Mouse (Mus musculus): ENCODE measurements around the gene Hmg20a. TPM values are rescaled to one million over a fixed set of nuclear protein-coding genes. Genes with fewer than 3 reads are reported as not detected.

Hmg20a gene
- polyA plus RNA-seq (2015; fragmentation: Nextera tagmentation; extraction: Ambion mirVana): 69.4 and 72.6 TPM in 2 replicates

GRCm38 (mm10) chr9:56417948-56418737 is at the start of gene Hmg20a, which contains the start of gene Peak1:
Gene Hmg20a (plus strand): TSS chr9:56418609.
Gene Peak1 (minus strand): TSS chr9:56418067.
- Histone ChIP-seq H3K36me3 (no peaks in the 10 kb centered on the region), H3K4me3 (replicated peaks) (peak within 1 kb of the TSS; percentile 78), H3K4me1 (peaks cover 58% of the 10 kb centered on the region), H3K9me3 (replicated peaks) (no peaks in the 10 kb centered on the region), H3K9ac (replicated peaks) (peak within 1 kb of the TSS; percentile 78), H3K27ac (replicated peaks) (peak within 1 kb of the TSS; percentile 98), H3K27me3 (replicated peaks) (no peaks in the 10 kb centered on the region), H3K4me2 (peak within 1 kb of the TSS; percentile 78)
- WGBS: under 1% methylated on average over 59 of the region's 59 CpGs
- peak; percentile 96 for ATAC-seq (ENCODE audit: low FRiP score)

GRCm38 (mm10) chr9:56368814-56369213 is 49.6 kb upstream of the Hmg20a start:
- no peak overlapping the region for H3K4me3 ChIP-seq (replicated peaks)
- WGBS: 69% methylated on average over 3 of the region's 3 CpGs
- no peaks in the 10 kb centered on the region for H3K9me3 ChIP-seq (replicated peaks)
- no peaks in the 10 kb centered on the region for H3K27me3 ChIP-seq (replicated peaks)
- H3K4me1 ChIP-seq: no peaks in the 10 kb centered on the region
- no peaks in the 10 kb centered on the region for H3K36me3 ChIP-seq
- no peak for ATAC-seq (ENCODE audit: low FRiP score)
- H3K9ac ChIP-seq (replicated peaks): no peak overlapping the region
- H3K4me2 ChIP-seq: no peak overlapping the region
- no peak overlapping the region for H3K27ac ChIP-seq (replicated peaks)

- H3K9me3 ChIP-seq (replicated peaks): no peaks in the 10 kb centered on the region
- H3K27me3 ChIP-seq (replicated peaks): no peaks in the 10 kb centered on the region
- 50% methylated on average over 5 of the region's 5 CpGs for WGBS
- no peak overlapping the region for H3K27ac ChIP-seq (replicated peaks)
- H3K4me3 ChIP-seq (replicated peaks): no peak overlapping the region
- H3K9ac ChIP-seq (replicated peaks): no peak overlapping the region
- no peaks in the 10 kb centered on the region for H3K4me1 ChIP-seq
- no peaks in the 10 kb centered on the region for H3K36me3 ChIP-seq
- no peak for ATAC-seq (ENCODE audit: low FRiP score)
- H3K4me2 ChIP-seq: no peak overlapping the region
Observed at GRCm38 (mm10) chr9:56370710-56371109, 47.7 kb upstream of the Hmg20a start.

- H3K4me2 ChIP-seq: no peak overlapping the region
- H3K9me3 ChIP-seq (replicated peaks): no peaks in the 10 kb centered on the region
- no peak for ATAC-seq (ENCODE audit: low FRiP score)
- no peak overlapping the region for H3K4me3 ChIP-seq (replicated peaks)
- H3K36me3 ChIP-seq: no peaks in the 10 kb centered on the region
- no peaks in the 10 kb centered on the region for H3K4me1 ChIP-seq
- H3K27me3 ChIP-seq (replicated peaks): no peaks in the 10 kb centered on the region
- WGBS: 76% methylated on average over 4 of the region's 4 CpGs
- H3K27ac ChIP-seq (replicated peaks): no peak overlapping the region
- H3K9ac ChIP-seq (replicated peaks): no peak overlapping the region
Observed at GRCm38 (mm10) chr9:56374401-56374800, 44.0 kb upstream of the Hmg20a start.

- no peaks in the 10 kb centered on the region for H3K27me3 ChIP-seq (replicated peaks)
- H3K9me3 ChIP-seq (replicated peaks): no peaks in the 10 kb centered on the region
- H3K9ac ChIP-seq (replicated peaks): no peak overlapping the region
- no peak overlapping the region for H3K4me3 ChIP-seq (replicated peaks)
- 47% methylated on average over 1 of the region's 1 CpGs for WGBS
- no peak for ATAC-seq (ENCODE audit: low FRiP score)
- no peak overlapping the region for H3K27ac ChIP-seq (replicated peaks)
- H3K4me1 ChIP-seq: no peaks in the 10 kb centered on the region
- H3K36me3 ChIP-seq: no peaks in the 10 kb centered on the region
- no peak overlapping the region for H3K4me2 ChIP-seq
Observed at GRCm38 (mm10) chr9:56382786-56383185, 35.6 kb upstream of the Hmg20a start.

- Histone ChIP-seq H3K9me3 (replicated peaks) (no peaks in the 10 kb centered on the region), H3K27ac (replicated peaks) (no peak overlapping the region), H3K4me3 (replicated peaks) (no peak overlapping the region), H3K27me3 (replicated peaks) (no peaks in the 10 kb centered on the region), H3K4me1 (no peaks in the 10 kb centered on the region), H3K4me2 (no peak overlapping the region), H3K9ac (replicated peaks) (no peak overlapping the region), H3K36me3 (no peaks in the 10 kb centered on the region)
- ATAC-seq (ENCODE audit: low FRiP score): no peak
- 85% methylated on average over 3 of the region's 3 CpGs for WGBS
Observed at GRCm38 (mm10) chr9:56392857-56393256, 25.6 kb upstream of the Hmg20a start.

DNA sequence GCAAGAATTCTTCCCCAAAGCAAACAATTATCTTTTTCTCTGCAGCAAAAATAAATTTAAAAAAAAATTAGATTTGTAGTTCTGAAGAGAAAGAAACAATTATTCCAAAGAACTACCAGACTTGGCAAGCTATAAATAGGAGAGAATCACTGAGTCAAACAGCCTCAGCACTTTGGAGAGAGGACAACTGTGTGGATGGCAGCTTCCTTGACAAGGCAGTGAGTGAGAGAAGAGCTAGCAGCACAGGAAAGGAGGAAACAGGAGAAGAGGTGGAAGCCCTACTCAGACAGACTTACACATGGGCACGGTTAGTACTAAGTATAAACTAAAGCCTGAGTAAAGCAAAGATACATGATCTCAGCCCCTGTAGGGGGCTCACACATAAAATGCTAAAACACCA is 22.1 kb upstream of the Hmg20a start:
- Histone ChIP-seq H3K9ac (replicated peaks) (no peak overlapping the region), H3K4me2 (no peak overlapping the region), H3K9me3 (replicated peaks) (no peaks in the 10 kb centered on the region), H3K27me3 (replicated peaks) (no peaks in the 10 kb centered on the region), H3K4me3 (replicated peaks) (no peak overlapping the region), H3K27ac (replicated peaks) (no peak overlapping the region), H3K36me3 (no peaks in the 10 kb centered on the region), H3K4me1 (no peaks in the 10 kb centered on the region)
- WGBS: 73% methylated on average over 1 of the region's 1 CpGs
- ATAC-seq (ENCODE audit: low FRiP score): no peak

DNA sequence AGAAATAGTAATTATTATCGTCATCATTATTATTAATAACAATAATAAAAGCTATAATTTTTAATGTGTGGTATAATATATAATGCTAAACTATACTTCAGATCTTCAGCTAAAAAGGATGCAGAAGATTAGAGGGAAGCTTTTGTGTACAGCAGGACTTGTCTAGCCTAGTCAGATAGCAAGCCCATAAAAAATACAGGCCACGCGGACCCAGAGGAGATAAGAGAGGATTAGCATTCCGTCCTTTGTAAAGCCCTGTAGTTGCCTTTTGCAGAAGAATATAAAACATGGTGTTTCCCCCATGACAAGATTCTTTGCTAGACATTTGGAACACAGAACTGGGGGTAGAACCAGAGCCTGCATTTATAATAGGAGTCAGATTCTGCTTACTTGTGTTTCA is 13.8 kb upstream of the Hmg20a start:
- 74% methylated on average over 4 of the region's 4 CpGs for WGBS
- Histone ChIP-seq H3K4me1 (no peaks in the 10 kb centered on the region), H3K27me3 (replicated peaks) (no peaks in the 10 kb centered on the region), H3K9ac (replicated peaks) (no peak overlapping the region), H3K9me3 (replicated peaks) (no peaks in the 10 kb centered on the region), H3K4me2 (no peak overlapping the region), H3K27ac (replicated peaks) (no peak overlapping the region), H3K4me3 (replicated peaks) (no peak overlapping the region), H3K36me3 (no peaks in the 10 kb centered on the region)
- ATAC-seq (ENCODE audit: low FRiP score): no peak

DNA sequence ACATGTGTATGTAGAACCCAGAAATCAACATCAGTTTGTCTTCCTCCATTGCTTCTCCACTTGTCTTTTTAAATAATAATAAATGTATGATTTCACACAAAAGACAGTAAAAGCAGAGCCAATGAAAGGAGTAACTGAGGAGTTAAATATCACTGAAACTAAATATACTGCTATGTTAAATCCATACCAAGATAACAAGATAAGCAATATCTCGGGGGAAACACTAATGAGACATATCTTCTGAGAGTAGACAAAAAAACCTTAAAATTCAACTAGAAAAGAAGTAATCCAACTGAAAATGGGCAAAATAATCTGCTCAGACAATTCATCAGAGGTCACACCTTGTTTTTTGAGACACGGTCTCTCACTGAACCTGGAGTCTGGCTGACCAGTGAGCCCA is 8.5 kb upstream of the Hmg20a start:
- ATAC-seq (ENCODE audit: low FRiP score): no peak
- Histone ChIP-seq H3K4me1 (no peaks in the 10 kb centered on the region), H3K4me2 (no peak overlapping the region), H3K27me3 (replicated peaks) (no peaks in the 10 kb centered on the region), H3K9ac (replicated peaks) (no peak overlapping the region), H3K4me3 (replicated peaks) (no peak overlapping the region), H3K27ac (replicated peaks) (no peak overlapping the region), H3K36me3 (no peaks in the 10 kb centered on the region), H3K9me3 (replicated peaks) (no peaks in the 10 kb centered on the region)
- WGBS: 95% methylated on average over 2 of the region's 2 CpGs

DNA sequence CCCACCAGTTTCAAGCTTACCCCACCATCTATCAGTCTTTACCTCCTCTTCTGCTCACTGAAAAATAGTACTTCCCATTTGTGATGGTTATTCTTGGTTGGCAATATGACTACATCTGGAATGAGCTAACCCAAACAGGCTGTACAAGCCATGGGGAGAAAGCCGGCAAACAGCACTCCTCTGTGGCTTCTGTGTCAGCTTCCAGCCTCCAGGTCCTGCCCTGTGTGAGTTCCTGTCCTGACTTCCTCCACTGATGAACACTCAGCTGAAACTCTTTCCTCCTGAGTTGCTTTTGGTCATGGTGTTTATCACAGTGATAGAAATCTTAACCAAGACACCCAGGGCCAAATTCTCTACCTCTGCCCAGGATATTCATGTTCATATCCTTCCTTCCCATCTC is 5.7 kb upstream of the Hmg20a start:
- Histone ChIP-seq H3K4me2 (no peak overlapping the region), H3K27ac (replicated peaks) (no peak overlapping the region), H3K9me3 (replicated peaks) (no peaks in the 10 kb centered on the region), H3K9ac (replicated peaks) (no peak overlapping the region), H3K4me1 (peaks cover 22% of the 10 kb centered on the region), H3K27me3 (replicated peaks) (no peaks in the 10 kb centered on the region), H3K4me3 (replicated peaks) (no peak overlapping the region), H3K36me3 (no peaks in the 10 kb centered on the region)
- no peak for ATAC-seq (ENCODE audit: low FRiP score)
- WGBS: 70% methylated on average over 1 of the region's 1 CpGs

GRCm38 (mm10) chr9:56414322-56414721 is 4.1 kb upstream of the Hmg20a start:
- H3K9ac ChIP-seq (replicated peaks): no peak overlapping the region
- H3K4me1 ChIP-seq: peaks cover 24% of the 10 kb centered on the region
- H3K9me3 ChIP-seq (replicated peaks): no peaks in the 10 kb centered on the region
- no peak for ATAC-seq (ENCODE audit: low FRiP score)
- H3K4me3 ChIP-seq (replicated peaks): no peak overlapping the region
- no peak overlapping the region for H3K4me2 ChIP-seq
- no peaks in the 10 kb centered on the region for H3K36me3 ChIP-seq
- H3K27ac ChIP-seq (replicated peaks): no peak overlapping the region
- H3K27me3 ChIP-seq (replicated peaks): no peaks in the 10 kb centered on the region

GRCm38 (mm10) chr9:56415393-56415792 is 3.0 kb upstream of the Hmg20a start:
- peak overlapping the region; percentile 78 for H3K4me2 ChIP-seq
- WGBS: 47% methylated on average over 1 of the region's 1 CpGs
- ATAC-seq (ENCODE audit: low FRiP score): no peak

More at GRCm38 (mm10) chr9:56415393-56415792, 3.0 kb upstream of the Hmg20a start:
- no peaks in the 10 kb centered on the region for H3K36me3 ChIP-seq
- no peak overlapping the region for H3K27ac ChIP-seq (replicated peaks)
- no peak overlapping the region for H3K4me3 ChIP-seq (replicated peaks)
- H3K4me1 ChIP-seq: peaks cover 34% of the 10 kb centered on the region
- no peaks in the 10 kb centered on the region for H3K9me3 ChIP-seq (replicated peaks)
- no peak overlapping the region for H3K9ac ChIP-seq (replicated peaks)
- H3K27me3 ChIP-seq (replicated peaks): no peaks in the 10 kb centered on the region

Data from neural tube, embryonic 15.5 days (tissue).